Mouse (Mus musculus) effector memory CD4-positive, alpha-beta T cell, adult 7 months (primary cell): ENCODE data around the gene Abca8b. TPM values are rescaled to one million over a fixed set of nuclear protein-coding genes. Genes with fewer than 3 reads are reported as not detected.

Experiments
- polyA plus RNA-seq: library from polyadenylated mRNA; unstranded; fragments of 100-300 nt; shearing (Covaris generic); gene quantifications from one replicate; pipeline ENCODE4 v1.2.1, GENCODE M21; 2017

The Abca8b gene
- 0.05 TPM for polyA plus RNA-seq

GRCm38 (mm10) chr11:109995624-109996023 is at the start of gene Abca8b:
Gene Abca8b (minus strand): TSS chr11:109995845.

Other genes with a start within 250 kb of the Abca8b start
- not detected for gene 1700012B07Rik, start 167.8 kb downstream of the Abca8b start, polyA plus RNA-seq
- gene Abca8a, start 100.1 kb upstream of the Abca8b start, polyA plus RNA-seq, result not detected
- gene Abca9, start 172.4 kb upstream of the Abca8b start, polyA plus RNA-seq, result not detected